Comparison of ENCODE assay signal across 8 mouse cellular contexts in genomic region chr15:5241304-5242201, GRCm38 (mm10). TPM values are rescaled to one million over a fixed set of nuclear protein-coding genes. Genes with fewer than 3 reads are reported as not detected.
A peak's percentile ranks its signal among the peaks of the same experiment; 100 is the strongest.
DNase-seq lines count a peak whose midpoint lies in the region; ATAC-seq and TF ChIP-seq lines count a peak whose summit lies in the region.

No protein-coding gene starts in this region.

- 14% methylated on average over 12 of the region's 12 CpGs for WGBS in kidney, embryonic 14.5 days
- WGBS in forebrain, postnatal 0 days: 22% methylated on average over 12 of the region's 12 CpGs
- 19% methylated on average over 12 of the region's 12 CpGs for WGBS in hindbrain, embryonic 15.5 days
- 19% methylated on average over 12 of the region's 12 CpGs for WGBS in liver, postnatal 0 days (ENCODE audit: insufficient replicate concordance)
- WGBS in olfactory bulb, adult 2 months: 52% methylated on average over 12 of the region's 12 CpGs

- no peaks in the 10 kb centered on the region for H3K9me3 ChIP-seq in kidney, embryonic 14.5 days (ENCODE audit: control insufficient read depth, low read length)
- H3K9me3 ChIP-seq in forebrain, postnatal 0 days (ENCODE audit: low read length): no peaks in the 10 kb centered on the region
- no peaks in the 10 kb centered on the region for H3K9me3 ChIP-seq in hindbrain, embryonic 15.5 days
- no peaks in the 10 kb centered on the region for H3K9me3 ChIP-seq in liver, postnatal 0 days (ENCODE audit: low read length)

- no peak overlapping the region for H3K27ac ChIP-seq in kidney, embryonic 14.5 days (ENCODE audit: low read depth, low read length)
- no peak overlapping the region for H3K27ac ChIP-seq in forebrain, postnatal 0 days (ENCODE audit: low read depth, low read length)
- H3K27ac ChIP-seq in hindbrain, embryonic 15.5 days (replicated peaks): no peak overlapping the region
- H3K27ac ChIP-seq in liver, postnatal 0 days (ENCODE audit: low read depth): peak overlapping the region; percentile 19; the same call in 1 of the 2 replicates
- H3K27ac ChIP-seq in olfactory bulb, adult 2 months (ENCODE audit: insufficient read depth, low read depth, low read length): no peak overlapping the region

- no peak for TF ChIP-seq POLR2A in olfactory bulb, adult 2 months (IDR thresholded peaks at IDR 0.05; ENCODE audit: insufficient read depth, low read depth, low read length)

- H3K4me1 ChIP-seq in kidney, embryonic 14.5 days (ENCODE audit: control insufficient read depth, insufficient read depth, low read length): peaks cover 19% of the 10 kb centered on the region
- peaks cover 6% of the 10 kb centered on the region for H3K4me1 ChIP-seq in forebrain, postnatal 0 days (ENCODE audit: insufficient read depth)
- H3K4me1 ChIP-seq in hindbrain, embryonic 15.5 days (replicated peaks): peaks cover 34% of the 10 kb centered on the region
- H3K4me1 ChIP-seq in liver, postnatal 0 days (ENCODE audit: insufficient read depth): peaks cover 40% of the 10 kb centered on the region
- H3K4me1 ChIP-seq in olfactory bulb, adult 2 months (ENCODE audit: control insufficient read depth, insufficient read depth, low read length): peaks cover 26% of the 10 kb centered on the region

- TF ChIP-seq CTCF in forebrain, postnatal 0 days (IDR thresholded peaks at IDR 0.05; ENCODE audit: low read depth): peak; percentile 57
- TF ChIP-seq CTCF in liver, postnatal 0 days (IDR thresholded peaks at IDR 0.05; ENCODE audit: low read depth): peak; percentile 44
- no peak for TF ChIP-seq CTCF in olfactory bulb, adult 2 months (IDR thresholded peaks at IDR 0.05; ENCODE audit: insufficient read depth, low read depth, low read length)

- peak overlapping the region; percentile 99 for H3K4me2 ChIP-seq in kidney, embryonic 14.5 days (replicated peaks; ENCODE audit: low read depth, low read length)
- peak overlapping the region; percentile 96 for H3K4me2 ChIP-seq in forebrain, postnatal 0 days (ENCODE audit: low read depth)
- peak overlapping the region; percentile 100 for H3K4me2 ChIP-seq in hindbrain, embryonic 15.5 days
- peak overlapping the region; percentile 99 for H3K4me2 ChIP-seq in liver, postnatal 0 days (ENCODE audit: low read depth, low read length)

- no peak for DNase-seq in kidney, adult 8-10 months
- peak; percentile 62 for DNase-seq in ZHBTc4 (ENCODE audit: low read depth, low spot score)
- peak; percentile 74 for DNase-seq in forebrain, postnatal 0 days
- peak; percentile 42 for DNase-seq in liver, postnatal 0 days
- no peak for DNase-seq in cerebellum, adult 18-20 months

- peak overlapping the region; percentile 52 for H3K9ac ChIP-seq in kidney, embryonic 14.5 days (ENCODE audit: low read depth, low read length)
- H3K9ac ChIP-seq in forebrain, postnatal 0 days: peak overlapping the region; percentile 51
- H3K9ac ChIP-seq in hindbrain, embryonic 15.5 days: peak overlapping the region; percentile 53
- peak overlapping the region; percentile 54; the same call in 1 of the 2 replicates for H3K9ac ChIP-seq in liver, postnatal 0 days (replicated peaks)

- ATAC-seq in kidney, embryonic 14.5 days (ENCODE audit: low FRiP score, low TSS enrichment): peak; percentile 61; the same call in 1 of the 2 replicates
- ATAC-seq in forebrain, postnatal 0 days: peak; percentile 49
- peak; percentile 46; the same call in 1 of the 2 replicates for ATAC-seq in hindbrain, embryonic 15.5 days (ENCODE audit: low FRiP score, low read depth)
- no peak for ATAC-seq in liver, postnatal 0 days

- TF ChIP-seq EP300 in liver, postnatal 0 days (IDR thresholded peaks at IDR 0.05; ENCODE audit: low read depth): no peak

- peak overlapping the region; percentile 57 for H3K4me3 ChIP-seq in kidney, embryonic 14.5 days (ENCODE audit: low read length)
- H3K4me3 ChIP-seq in forebrain, postnatal 0 days (ENCODE audit: low read depth, low read length): peak overlapping the region; percentile 55
- H3K4me3 ChIP-seq in hindbrain, embryonic 15.5 days: peak overlapping the region; percentile 64
- peak overlapping the region; percentile 72 for H3K4me3 ChIP-seq in liver, postnatal 0 days (ENCODE audit: low read depth, low read length)
- peak overlapping the region; percentile 35 for H3K4me3 ChIP-seq in olfactory bulb, adult 2 months (ENCODE audit: insufficient read depth, low read depth, low read length)

- H3K36me3 ChIP-seq in kidney, embryonic 14.5 days (ENCODE audit: control insufficient read depth, insufficient read depth, low read length): no peaks in the 10 kb centered on the region
- H3K36me3 ChIP-seq in forebrain, postnatal 0 days (ENCODE audit: insufficient read depth): no peaks in the 10 kb centered on the region
- H3K36me3 ChIP-seq in hindbrain, embryonic 15.5 days: no peaks in the 10 kb centered on the region
- no peaks in the 10 kb centered on the region for H3K36me3 ChIP-seq in liver, postnatal 0 days (replicated peaks; ENCODE audit: insufficient read depth, low read length)

- peaks cover 18% of the 10 kb centered on the region; the same call in 1 of the 2 replicates for H3K27me3 ChIP-seq in kidney, embryonic 14.5 days (ENCODE audit: control insufficient read depth, insufficient read depth, low read length)
- peaks cover 32% of the 10 kb centered on the region for H3K27me3 ChIP-seq in forebrain, postnatal 0 days (ENCODE audit: insufficient read depth, low read length)
- peaks cover 29% of the 10 kb centered on the region for H3K27me3 ChIP-seq in hindbrain, embryonic 15.5 days
- H3K27me3 ChIP-seq in liver, postnatal 0 days (ENCODE audit: insufficient read depth, low read length): peaks cover 28% of the 10 kb centered on the region

RNA-seq across cellular contexts. Expression of gene Ptger4, which starts 2.4 kb away (rescaled TPM):
- polyA plus RNA-seq in kidney, embryonic 14.5 days (2014; fragmentation: Nextera tagmentation; extraction: Ambion mirVana): 3.0 and 5.9 TPM in 2 replicates
- 1.5 and 2.7 TPM in 2 replicates for total RNA-seq in forebrain, postnatal 0 days (2014; rRNA removed)
- polyA plus RNA-seq in forebrain, postnatal 0 days (2015; fragmentation: Nextera tagmentation; extraction: Ambion mirVana): 0.65 and 1.3 TPM in 2 replicates
- 2.6 and 3.1 TPM in 2 replicates for polyA plus RNA-seq in hindbrain, embryonic 15.5 days (2015; fragmentation: Nextera tagmentation; extraction: Ambion mirVana)
- polyA plus RNA-seq in liver, postnatal 0 days (2015; fragmentation: Nextera tagmentation; extraction: Ambion mirVana): 0.99 and 1.5 TPM in 2 replicates
- not detected in 2 replicates for polyA plus RNA-seq in olfactory bulb, adult 2 months (2012; ENCODE audit: insufficient read depth, insufficient read length, low replicate concordance, missing spikeins)

RNA-seq across cellular contexts. Expression of gene Ttc33, which starts 56.2 kb away (rescaled TPM):
- polyA plus RNA-seq in kidney, embryonic 14.5 days (2014; fragmentation: Nextera tagmentation; extraction: Ambion mirVana): 49.8 and 50.3 TPM in 2 replicates
- 47.3 and 50.0 TPM in 2 replicates for total RNA-seq in forebrain, postnatal 0 days (2014; rRNA removed)
- 42.7 and 50.8 TPM in 2 replicates for polyA plus RNA-seq in forebrain, postnatal 0 days (2015; fragmentation: Nextera tagmentation; extraction: Ambion mirVana)
- polyA plus RNA-seq in hindbrain, embryonic 15.5 days (2015; fragmentation: Nextera tagmentation; extraction: Ambion mirVana): 50.4 and 53.0 TPM in 2 replicates
- polyA plus RNA-seq in liver, postnatal 0 days (2015; fragmentation: Nextera tagmentation; extraction: Ambion mirVana): 16.3 and 16.5 TPM in 2 replicates
- polyA plus RNA-seq in olfactory bulb, adult 2 months (2012; ENCODE audit: insufficient read depth, insufficient read length, low replicate concordance, missing spikeins): not detected in 2 replicates

Comparison
In these comparisons a context has a peak if more than half of its experiments do, and no peak if none do; other contexts are left out.
1. DNase-seq: peak in ZHBTc4 (single experiment), forebrain, postnatal 0 days (single experiment) and liver, postnatal 0 days (single experiment); none in kidney, adult 8-10 months (0 of 2) and cerebellum, adult 18-20 months (0 of 2).
2. RNA of gene Ttc33, which starts 56.2 kb away (polyA plus RNA-seq): 42.7 to 50.8 TPM in forebrain, postnatal 0 days, 50.4 to 53.0 TPM in hindbrain, embryonic 15.5 days, 49.8 to 50.3 TPM in kidney, embryonic 14.5 days and 16.3 to 16.5 TPM in liver, postnatal 0 days; not detected in olfactory bulb, adult 2 months; every median in the first group is over 10 times any median in the second.
3. Peak in every context shown above with its lines, with median percentiles within 50 percentile points of each other: H3K4me2 ChIP-seq, H3K4me3 ChIP-seq and H3K9ac ChIP-seq.